Mouse (Mus musculus): ENCODE measurements around the gene Alox12. TPM values are rescaled to one million over a fixed set of nuclear protein-coding genes. Genes with fewer than 3 reads are reported as not detected.

Gene Alox12
- polyA plus RNA-seq, 1 experiment from 2014 or later, result 3.9 TPM

- WGBS, result 89% methylated on average over 3 of the region's 3 CpGs
These were observed 56.8 kb downstream of the Alox12 start for GRCm38 (mm10) chr11:70198332-70198731.

GRCm38 (mm10) chr11:70193354-70194285, 61.5 kb downstream of the Alox12 start:
- no peaks in the 10 kb centered on the region for H3K9me3 ChIP-seq
- H3K4me3 ChIP-seq, result no peak overlapping the region
- no peak for DNase-seq (ENCODE audit: low spot score)
- H3K4me1 ChIP-seq, result no peaks in the 10 kb centered on the region
- no peaks in the 10 kb centered on the region for H3K36me3 ChIP-seq (replicated peaks)
- WGBS, result 65% methylated on average over 11 of the region's 11 CpGs
- H3K27me3 ChIP-seq (replicated peaks; ENCODE audit: low read depth, poor library complexity, severe bottlenecking), result no peaks in the 10 kb centered on the region
- no peak overlapping the region for H3K27ac ChIP-seq (replicated peaks)

More at GRCm38 (mm10) chr11:70198332-70198731, 56.8 kb downstream of the Alox12 start:
- Histone ChIP-seq H3K27me3 (replicated peaks; ENCODE audit: low read depth, poor library complexity, severe bottlenecking) (no peaks in the 10 kb centered on the region), H3K4me1 (peaks cover 15% of the 10 kb centered on the region), H3K4me3 (no peak overlapping the region), H3K27ac (replicated peaks) (no peak overlapping the region), H3K9me3 (no peaks in the 10 kb centered on the region), H3K36me3 (replicated peaks) (no peaks in the 10 kb centered on the region)
- no peak for DNase-seq (ENCODE audit: low spot score)

- no peaks in the 10 kb centered on the region for H3K9me3 ChIP-seq
- 87% methylated on average over 4 of the region's 4 CpGs for WGBS
- H3K27me3 ChIP-seq (replicated peaks; ENCODE audit: low read depth, poor library complexity, severe bottlenecking), result no peaks in the 10 kb centered on the region
- H3K27ac ChIP-seq (replicated peaks), result no peak overlapping the region
- no peaks in the 10 kb centered on the region for H3K36me3 ChIP-seq (replicated peaks)
- H3K4me1 ChIP-seq, result no peaks in the 10 kb centered on the region
- DNase-seq (ENCODE audit: low spot score), result no peak
- no peak overlapping the region for H3K4me3 ChIP-seq
These were observed 63.0 kb downstream of the Alox12 start for GRCm38 (mm10) chr11:70192157-70192556.

MicroRNA genes within 50 kb of the gene (microRNA counts, 519-probe panel; counts per million panel counts)
- microRNA mmu-miR-195 (188 counts per million, percentile 57 among the panel's probes with 10 or more counts), microRNA mmu-miR-497 (188 counts per million, percentile 57 among the panel's probes with 10 or more counts)

Small RNAs within 50 kb of the gene (microRNA-seq; reads per million reads assigned to microRNA genes)
- gene Mir195a (376 reads per million, percentile 65 among the genes with 10 or more reads in this experiment), gene Mir497 (not detected), gene Mir497b (not detected)

Other genes with a start within 250 kb of the Alox12 start
- gene Acadvl, start 239.9 kb downstream of the Alox12 start, polyA plus RNA-seq (2016; fragmentation: Nextera tagmentation; extraction: Ambion mirVana), result 42.2 and 46.3 TPM in 2 replicates
- 12.6 and 13.2 TPM in 2 replicates for gene Dlg4, start 238.4 kb downstream of the Alox12 start, polyA plus RNA-seq (2016; fragmentation: Nextera tagmentation; extraction: Ambion mirVana)
- 0.55 and 0.70 TPM in 2 replicates for gene Asgr1, start 201.3 kb downstream of the Alox12 start, polyA plus RNA-seq (2016; fragmentation: Nextera tagmentation; extraction: Ambion mirVana)
- not detected in 2 replicates for gene Asgr2, start 162.7 kb downstream of the Alox12 start, polyA plus RNA-seq (2016; fragmentation: Nextera tagmentation; extraction: Ambion mirVana)
- gene Mgl2, start 125.0 kb downstream of the Alox12 start, polyA plus RNA-seq (2016; fragmentation: Nextera tagmentation; extraction: Ambion mirVana), result 0.14 TPM in 1 of 2 replicates, not detected in the other
- gene Clec10a, start 99.2 kb downstream of the Alox12 start, polyA plus RNA-seq (2016; fragmentation: Nextera tagmentation; extraction: Ambion mirVana), result 0.26 TPM in 1 of 2 replicates, not detected in the other
- 0.72 and 1.2 TPM in 2 replicates for gene Slc16a11, start 42.6 kb downstream of the Alox12 start, polyA plus RNA-seq (2016; fragmentation: Nextera tagmentation; extraction: Ambion mirVana)
- 11.6 and 11.7 TPM in 2 replicates for gene Slc16a13, start 34.3 kb downstream of the Alox12 start, polyA plus RNA-seq (2016; fragmentation: Nextera tagmentation; extraction: Ambion mirVana)
- gene Bcl6b, start 25.6 kb downstream of the Alox12 start, polyA plus RNA-seq (2016; fragmentation: Nextera tagmentation; extraction: Ambion mirVana), result 5.0 and 7.2 TPM in 2 replicates
- 210 and 215 TPM in 2 replicates for gene 0610010K14Rik, start 17.4 kb downstream of the Alox12 start, polyA plus RNA-seq (2016; fragmentation: Nextera tagmentation; extraction: Ambion mirVana)
- 7.9 and 10.7 TPM in 2 replicates for gene Gm21988, start 15.5 kb downstream of the Alox12 start, polyA plus RNA-seq (2016; fragmentation: Nextera tagmentation; extraction: Ambion mirVana)
- gene Rnasek, start 15.5 kb downstream of the Alox12 start, polyA plus RNA-seq (2016; fragmentation: Nextera tagmentation; extraction: Ambion mirVana), result 96.4 and 106 TPM in 2 replicates
- not detected in 2 replicates for gene Alox12e, start 67.3 kb upstream of the Alox12 start, polyA plus RNA-seq (2016; fragmentation: Nextera tagmentation; extraction: Ambion mirVana)
- gene Alox15, start 96.7 kb upstream of the Alox12 start, polyA plus RNA-seq (2016; fragmentation: Nextera tagmentation; extraction: Ambion mirVana), result 0.11 and 0.29 TPM in 2 replicates
- gene Pelp1, start 154.7 kb upstream of the Alox12 start, polyA plus RNA-seq (2016; fragmentation: Nextera tagmentation; extraction: Ambion mirVana), result 60.7 and 62.0 TPM in 2 replicates
- gene Arrb2, start 177.3 kb upstream of the Alox12 start, polyA plus RNA-seq (2016; fragmentation: Nextera tagmentation; extraction: Ambion mirVana), result 28.4 and 29.4 TPM in 2 replicates
- 44.1 TPM in 2 replicates for gene Med11, start 196.6 kb upstream of the Alox12 start, polyA plus RNA-seq (2016; fragmentation: Nextera tagmentation; extraction: Ambion mirVana)
- 0.16 and 0.45 TPM in 2 replicates for gene Zmynd15, start 204.1 kb upstream of the Alox12 start, polyA plus RNA-seq (2016; fragmentation: Nextera tagmentation; extraction: Ambion mirVana)
- gene Cxcl16, start 204.6 kb upstream of the Alox12 start, polyA plus RNA-seq (2016; fragmentation: Nextera tagmentation; extraction: Ambion mirVana), result 0.39 and 0.65 TPM in 2 replicates
- gene Tm4sf5, start 249.9 kb upstream of the Alox12 start, polyA plus RNA-seq (2016; fragmentation: Nextera tagmentation; extraction: Ambion mirVana), result 0.35 and 0.77 TPM in 2 replicates